Mouse (Mus musculus) hindbrain, postnatal 0 days (tissue): ENCODE measurements around the gene Ercc8. TPM values are rescaled to one million over a fixed set of nuclear protein-coding genes. Genes with fewer than 3 reads are reported as not detected.
A peak's percentile ranks its signal among the peaks of the same experiment; 100 is the strongest.

ENCODE experiments used
- ATAC-seq: fragments of 200-750 bp; cut with Nextera tagmentation; 2 replicates; pipeline ENCODE4 v1.8.0; 2017; ENCODE audit warnings: mild to moderate bottlenecking, moderate TSS enrichment, moderate library complexity
- DNase-seq: peaks from one replicate; pipeline ENCODE4 v3.0.0-alpha.2; 2015; ENCODE audit warnings: low spot score
- H3K27ac ChIP-seq: fragments of 300-500 bp; sonication (generic); 2 replicates; pipeline ENCODE4 v1.5.1; 2014; ENCODE audit warnings: mild to moderate bottlenecking
- H3K27me3 ChIP-seq: fragments of 300-500 bp; sonication (generic); 2 replicates; pipeline ENCODE4 v1.6.1; 2014; ENCODE audit warnings: low read length, mixed read lengths; ENCODE audit not compliant: insufficient read depth
- H3K36me3 ChIP-seq: fragments of 300-500 bp; sonication (generic); 2 replicates; pipeline ENCODE4 v1.6.1; 2014; ENCODE audit warnings: low read length, mixed read lengths; ENCODE audit not compliant: insufficient read depth
- H3K4me1 ChIP-seq: fragments of 300-500 bp; sonication (generic); 2 replicates; pipeline ENCODE4 v1.6.1; 2014; ENCODE audit warnings: antibody characterized with exemption, low read length, mixed read lengths; ENCODE audit not compliant: insufficient read depth
- H3K4me2 ChIP-seq: fragments of 300-500 bp; sonication (generic); 2 replicates; pipeline ENCODE4 v1.6.1; 2014; ENCODE audit warnings: low read depth, mild to moderate bottlenecking, low read length, moderate library complexity, mixed read lengths
- H3K4me3 ChIP-seq: fragments of 300-500 bp; sonication (generic); 2 replicates; pipeline ENCODE4 v1.5.1; 2014; ENCODE audit warnings: low read length
- H3K9ac ChIP-seq: fragments of 300-500 bp; sonication (generic); replicated peaks from 2 replicates; pipeline ENCODE4 v1.6.1; 2014; ENCODE audit warnings: mild to moderate bottlenecking, low read length, moderate library complexity, mixed read lengths
- H3K9me3 ChIP-seq: fragments of 300-500 bp; sonication (generic); 2 replicates; pipeline ENCODE4 v1.6.1; 2016; ENCODE audit warnings: low read length, mixed read lengths
- CTCF ChIP-seq: IDR thresholded peaks from 2 replicates; pipeline ENCODE4 v1.5.1; 2016; ENCODE audit warnings: antibody characterized with exemption, control low read depth, low read depth
- WGBS: fragments of 180-500 bp; shearing (Covaris S2); extraction: QIAGEN DNeasy Blood & Tissue Kit; methylation state at CpG from one replicate; pipeline ENCODE4 v1.1.7; 2014; 5-methylcytosine and 5-hydroxymethylcytosine counted together
- polyA plus RNA-seq: library from polyadenylated mRNA; unstranded; fragments of >200 nt; fragmentation: Nextera tagmentation; extraction: Ambion mirVana; gene quantifications from 2 replicates; pipeline ENCODE4 v1.2.1, GENCODE M21; 2015
- total RNA-seq: library from RNA; depleted of rRNA; stranded (reverse); fragments of >200 nt; gene quantifications from 2 replicates; pipeline ENCODE4 v1.2.3, GENCODE M21; 2014

Ercc8 gene
- total and polyA plus RNA-seq, 2 experiments from 2014 or later: 28.3 to 32.9 TPM

GRCm38 (mm10) chr13:108187994-108188393, 29.5 kb downstream of the Ercc8 start:
- peaks cover 10% of the 10 kb centered on the region; the same call in 1 of the 2 replicates for H3K36me3 ChIP-seq
- ATAC-seq: no peak
- H3K4me1 ChIP-seq: no peaks in the 10 kb centered on the region
- no peak for DNase-seq
- H3K27ac ChIP-seq: no peak overlapping the region
- TF ChIP-seq CTCF: no peak
- no peak overlapping the region for H3K4me3 ChIP-seq
- H3K4me2 ChIP-seq: no peak overlapping the region
- 94% methylated on average over 4 of the region's 4 CpGs for WGBS
- H3K9me3 ChIP-seq: no peaks in the 10 kb centered on the region
- H3K27me3 ChIP-seq: no peaks in the 10 kb centered on the region
- H3K9ac ChIP-seq: no peak overlapping the region

GRCm38 (mm10) chr13:108191074-108191720, 32.7 kb downstream of the Ercc8 start:
- H3K36me3 ChIP-seq: peaks cover 19% of the 10 kb centered on the region
- H3K27me3 ChIP-seq: no peaks in the 10 kb centered on the region
- DNase-seq: peak; percentile 81
- H3K9me3 ChIP-seq: no peaks in the 10 kb centered on the region
- H3K27ac ChIP-seq: no peak overlapping the region
- peak; percentile 81 for TF ChIP-seq CTCF
- H3K4me3 ChIP-seq: no peak overlapping the region
- 57% methylated on average over 11 of the region's 11 CpGs for WGBS
- H3K4me2 ChIP-seq: no peak overlapping the region
- no peaks in the 10 kb centered on the region for H3K4me1 ChIP-seq
- ATAC-seq: peak; percentile 75
- H3K9ac ChIP-seq: no peak overlapping the region

DNA sequence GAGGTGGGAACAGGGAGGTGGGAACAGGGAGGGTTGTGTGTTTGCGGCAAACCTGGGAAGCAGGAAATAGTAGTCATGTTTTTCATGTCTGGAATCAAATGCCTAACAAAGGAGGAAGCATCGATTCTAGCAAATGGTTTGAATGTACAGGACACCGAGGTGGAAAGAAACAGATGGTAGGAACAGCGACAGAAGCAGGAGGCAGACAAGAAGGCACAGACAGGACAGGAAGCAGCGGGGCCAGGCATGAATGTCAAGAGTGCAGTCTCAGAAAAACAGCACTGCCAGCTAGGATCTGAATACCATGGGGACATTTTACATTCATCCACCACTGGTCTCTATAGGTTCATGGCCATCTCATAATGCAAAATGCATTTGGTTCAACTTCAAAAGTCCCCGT, 36.9 kb downstream of the Ercc8 start:
- Histone ChIP-seq H3K27ac (no peak overlapping the region), H3K4me2 (no peak overlapping the region), H3K9ac (no peak overlapping the region), H3K9me3 (no peaks in the 10 kb centered on the region), H3K4me3 (no peak overlapping the region), H3K27me3 (no peaks in the 10 kb centered on the region), H3K36me3 (peaks cover 14% of the 10 kb centered on the region), H3K4me1 (no peaks in the 10 kb centered on the region)
- WGBS: 90% methylated on average over 6 of the region's 6 CpGs
- no peak for DNase-seq
- ATAC-seq: no peak
- TF ChIP-seq CTCF: no peak

DNA sequence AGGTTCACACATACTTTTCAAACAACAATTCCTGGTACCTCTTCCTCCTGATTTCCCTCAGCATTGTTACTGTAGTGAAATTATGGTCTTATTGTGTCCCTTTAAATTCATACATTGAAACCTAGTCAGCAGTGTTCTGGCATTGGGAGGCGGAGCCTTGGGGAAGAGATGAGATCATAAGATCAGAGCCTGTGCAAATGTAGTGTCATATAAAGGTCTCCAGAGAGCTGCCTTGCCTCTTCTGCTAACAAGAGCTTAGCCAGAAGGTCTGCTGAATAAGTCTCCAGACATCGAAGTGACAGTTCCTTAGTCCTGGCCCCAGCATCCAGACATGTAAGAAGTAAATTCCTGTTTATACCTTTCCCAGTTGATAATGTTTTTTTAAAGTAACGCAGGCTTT, 46.3 kb downstream of the Ercc8 start:
- H3K27ac ChIP-seq: no peak overlapping the region
- no peak overlapping the region for H3K9ac ChIP-seq
- H3K4me2 ChIP-seq: no peak overlapping the region
- H3K9me3 ChIP-seq: no peaks in the 10 kb centered on the region
- no peak overlapping the region for H3K4me3 ChIP-seq
- H3K27me3 ChIP-seq: no peaks in the 10 kb centered on the region
- 84% methylated on average over 3 of the region's 3 CpGs for WGBS
- no peak for TF ChIP-seq CTCF
- H3K36me3 ChIP-seq: no peaks in the 10 kb centered on the region
- ATAC-seq (no peak), DNase-seq (no peak)
- no peaks in the 10 kb centered on the region for H3K4me1 ChIP-seq

- Histone ChIP-seq H3K4me3 (no peak overlapping the region), H3K4me2 (no peak overlapping the region), H3K27ac (no peak overlapping the region), H3K36me3 (no peaks in the 10 kb centered on the region), H3K4me1 (no peaks in the 10 kb centered on the region), H3K9ac (no peak overlapping the region), H3K9me3 (no peaks in the 10 kb centered on the region), H3K27me3 (no peaks in the 10 kb centered on the region)
- no peak for TF ChIP-seq CTCF
- DNase-seq: no peak
- ATAC-seq: no peak
- WGBS: 77% methylated on average over 2 of the region's 2 CpGs
Observed at GRCm38 (mm10) chr13:108207447-108207846, 48.9 kb downstream of the Ercc8 start.

GRCm38 (mm10) chr13:108208090-108208489, 49.6 kb downstream of the Ercc8 start:
- 72% methylated on average over 5 of the region's 5 CpGs for WGBS
- H3K27ac ChIP-seq: no peak overlapping the region

GRCm38 (mm10) chr13:108210960-108211359, 52.4 kb downstream of the Ercc8 start:
- no peak overlapping the region for H3K4me3 ChIP-seq
- H3K9me3 ChIP-seq: no peaks in the 10 kb centered on the region
- H3K9ac ChIP-seq: no peak overlapping the region
- no peaks in the 10 kb centered on the region for H3K36me3 ChIP-seq
- H3K27ac ChIP-seq: no peak overlapping the region
- no peak overlapping the region for H3K4me2 ChIP-seq
- ATAC-seq (no peak), DNase-seq (no peak)
- WGBS: 95% methylated on average over 8 of the region's 8 CpGs
- no peak for TF ChIP-seq CTCF
- no peaks in the 10 kb centered on the region for H3K4me1 ChIP-seq
- H3K27me3 ChIP-seq: no peaks in the 10 kb centered on the region

More at GRCm38 (mm10) chr13:108208090-108208489, 49.6 kb downstream of the Ercc8 start:
- H3K36me3 ChIP-seq: no peaks in the 10 kb centered on the region
- no peak overlapping the region for H3K9ac ChIP-seq
- H3K4me1 ChIP-seq: no peaks in the 10 kb centered on the region
- H3K4me3 ChIP-seq: no peak overlapping the region
- no peaks in the 10 kb centered on the region for H3K27me3 ChIP-seq
- ATAC-seq (no peak), DNase-seq (no peak)
- H3K4me2 ChIP-seq: no peak overlapping the region
- H3K9me3 ChIP-seq: no peaks in the 10 kb centered on the region
- no peak for TF ChIP-seq CTCF
